Mouse (Mus musculus) hindbrain, embryonic 11.5 days (tissue): ENCODE measurements around the gene Aggf1. TPM values are rescaled to one million over a fixed set of nuclear protein-coding genes. Genes with fewer than 3 reads are reported as not detected.

Source experiments
- ATAC-seq: fragments of 200-750 bp; cut with Nextera tagmentation; 2 replicates; pipeline ENCODE4 v1.8.0; 2017; ENCODE audit warnings: mild to moderate bottlenecking, moderate TSS enrichment, moderate library complexity; ENCODE audit not compliant: low FRiP score
- DNase-seq: peaks from one replicate; pipeline ENCODE4 v3.0.0-alpha.2; 2015; ENCODE audit warnings: low spot score
- H3K27ac ChIP-seq: fragments of 300-500 bp; sonication (generic); 2 replicates; pipeline ENCODE4 v1.5.1; 2014; ENCODE audit warnings: mild to moderate bottlenecking, low read depth, low read length
- H3K27me3 ChIP-seq: fragments of 300-500 bp; sonication (generic); 2 replicates; pipeline ENCODE4 v1.6.1; 2014; ENCODE audit warnings: mild to moderate bottlenecking, low read length, moderate library complexity, mixed read lengths; ENCODE audit not compliant: control insufficient read depth, insufficient read depth
- H3K36me3 ChIP-seq: fragments of 300-500 bp; sonication (generic); 2 replicates; pipeline ENCODE4 v1.6.1; 2014; ENCODE audit warnings: mild to moderate bottlenecking, low read length, moderate library complexity, mixed read lengths; ENCODE audit not compliant: control insufficient read depth, insufficient read depth
- H3K4me1 ChIP-seq: fragments of 300-500 bp; sonication (generic); replicated peaks from 2 replicates; pipeline ENCODE4 v1.6.1; 2014; ENCODE audit warnings: low read length, mixed read lengths; ENCODE audit not compliant: control insufficient read depth, insufficient read depth
- H3K4me2 ChIP-seq: fragments of 300-500 bp; sonication (generic); replicated peaks from 2 replicates; pipeline ENCODE4 v1.6.1; 2014; ENCODE audit warnings: mild to moderate bottlenecking, low read depth, low read length
- H3K4me3 ChIP-seq: fragments of 300-500 bp; sonication (generic); 2 replicates; pipeline ENCODE4 v1.5.1; 2014; ENCODE audit warnings: low read depth, low read length
- H3K9ac ChIP-seq: fragments of 300-500 bp; sonication (generic); 2 replicates; pipeline ENCODE4 v1.6.1; 2014; ENCODE audit warnings: low read depth, low read length
- H3K9me3 ChIP-seq: fragments of 300-500 bp; sonication (generic); 2 replicates; pipeline ENCODE4 v1.6.1; 2016; ENCODE audit warnings: low read length; ENCODE audit not compliant: control insufficient read depth
- WGBS: fragments of 180-500 bp; shearing (Covaris S2); extraction: QIAGEN DNeasy Blood & Tissue Kit; methylation state at CpG from one replicate; pipeline ENCODE4 v1.1.7; 2014; 5-methylcytosine and 5-hydroxymethylcytosine counted together
- polyA plus RNA-seq: library from polyadenylated mRNA; unstranded; fragments of >200 nt; fragmentation: Nextera tagmentation; extraction: Ambion mirVana; gene quantifications from 2 replicates; pipeline ENCODE4 v1.2.1, GENCODE M21; 2014

Gene Aggf1
- polyA plus RNA-seq = 47.7 and 54.4 TPM in 2 replicates

- WGBS = under 1% methylated on average over 86 of the region's 86 CpGs
- Histone ChIP-seq H3K27ac (peak within 1 kb of the TSS; percentile 49), H3K9ac (peak within 1 kb of the TSS; percentile 85), H3K4me2 (peak within 1 kb of the TSS; percentile 89), H3K27me3 (no peaks in the 10 kb centered on the region), H3K9me3 (no peaks in the 10 kb centered on the region), H3K36me3 (peaks cover 7% of the 10 kb centered on the region; the same call in 1 of the 2 replicates), H3K4me1 (peaks cover 4% of the 10 kb centered on the region; the same call in 1 of the 2 replicates), H3K4me3 (peak within 1 kb of the TSS; percentile 98)
- ATAC-seq = peak; percentile 97
- DNase-seq = peak; percentile 93
Measured at GRCm38 (mm10) chr13:95374701-95375553, at the start of gene Aggf1. Gene Aggf1 (minus strand): TSS chr13:95375352.

- DNase-seq (no peak), ATAC-seq (no peak)
- WGBS = 83% methylated on average over 7 of the region's 7 CpGs
- H3K4me2 ChIP-seq = no peak overlapping the region
- no peaks in the 10 kb centered on the region for H3K36me3 ChIP-seq
- H3K4me3 ChIP-seq = no peak overlapping the region
- H3K27me3 ChIP-seq = no peaks in the 10 kb centered on the region
- no peaks in the 10 kb centered on the region for H3K4me1 ChIP-seq
- H3K9me3 ChIP-seq = no peaks in the 10 kb centered on the region
- H3K27ac ChIP-seq = no peak overlapping the region
- no peak overlapping the region for H3K9ac ChIP-seq
Measured at GRCm38 (mm10) chr13:95424932-95425331, 49.8 kb upstream of the Aggf1 start.

GRCm38 (mm10) chr13:95419204-95419749 is 44.1 kb upstream of the Aggf1 start:
- Histone ChIP-seq H3K9me3 (no peaks in the 10 kb centered on the region), H3K9ac (no peak overlapping the region), H3K4me3 (no peak overlapping the region), H3K27me3 (no peaks in the 10 kb centered on the region), H3K4me1 (no peaks in the 10 kb centered on the region; the same call in 1 of the 2 replicates), H3K36me3 (no peaks in the 10 kb centered on the region), H3K4me2 (no peak overlapping the region), H3K27ac (peak overlapping the region; percentile 62; the same call in 1 of the 2 replicates)
- ATAC-seq (peak; percentile 79), DNase-seq (peak; percentile 60)
- WGBS = 33% methylated on average over 8 of the region's 8 CpGs

GRCm38 (mm10) chr13:95418575-95419203 is 43.5 kb upstream of the Aggf1 start:
- 0 out of 2 replicates have a peak, but pooled peaks have one; percentile 30 for ATAC-seq
- H3K4me3 ChIP-seq = no peak overlapping the region
- no peaks in the 10 kb centered on the region for H3K9me3 ChIP-seq
- peak; percentile 8 for DNase-seq
- H3K9ac ChIP-seq = no peak overlapping the region
- H3K27ac ChIP-seq = no peak overlapping the region
- no peaks in the 10 kb centered on the region for H3K36me3 ChIP-seq
- WGBS = 66% methylated on average over 6 of the region's 6 CpGs
- H3K27me3 ChIP-seq = no peaks in the 10 kb centered on the region
- no peaks in the 10 kb centered on the region; the same call in 1 of the 2 replicates for H3K4me1 ChIP-seq
- H3K4me2 ChIP-seq = no peak overlapping the region

- H3K4me2 ChIP-seq = no peak overlapping the region
- no peak for ATAC-seq
- WGBS = 58% methylated on average over 2 of the region's 2 CpGs
Measured at GRCm38 (mm10) chr13:95412257-95412656, 37.1 kb upstream of the Aggf1 start.

GRCm38 (mm10) chr13:95393242-95393641 is 18.1 kb upstream of the Aggf1 start:
- no peak overlapping the region for H3K9ac ChIP-seq
- H3K4me1 ChIP-seq = no peaks in the 10 kb centered on the region
- H3K27me3 ChIP-seq = no peaks in the 10 kb centered on the region
- WGBS = 78% methylated on average over 7 of the region's 7 CpGs
- no peak overlapping the region for H3K27ac ChIP-seq
- DNase-seq (no peak), ATAC-seq (no peak)
- H3K36me3 ChIP-seq = no peaks in the 10 kb centered on the region
- H3K9me3 ChIP-seq = no peaks in the 10 kb centered on the region
- no peak overlapping the region for H3K4me2 ChIP-seq
- H3K4me3 ChIP-seq = no peak overlapping the region

More at GRCm38 (mm10) chr13:95412257-95412656, 37.1 kb upstream of the Aggf1 start:
- no peaks in the 10 kb centered on the region for H3K27me3 ChIP-seq
- no peak overlapping the region for H3K9ac ChIP-seq
- H3K9me3 ChIP-seq = no peaks in the 10 kb centered on the region
- H3K27ac ChIP-seq = no peak overlapping the region
- no peak overlapping the region for H3K4me3 ChIP-seq
- no peaks in the 10 kb centered on the region for H3K4me1 ChIP-seq
- no peak for DNase-seq
- H3K36me3 ChIP-seq = no peaks in the 10 kb centered on the region

- no peak for ATAC-seq
- no peak overlapping the region for H3K4me2 ChIP-seq
Measured at GRCm38 (mm10) chr13:95389866-95390865, 15.0 kb upstream of the Aggf1 start.

GRCm38 (mm10) chr13:95388226-95388625 is 13.1 kb upstream of the Aggf1 start:
- ATAC-seq (no peak), DNase-seq (no peak)
- no peaks in the 10 kb centered on the region for H3K4me1 ChIP-seq
- no peaks in the 10 kb centered on the region for H3K27me3 ChIP-seq
- H3K9ac ChIP-seq = no peak overlapping the region
- 82% methylated on average over 5 of the region's 5 CpGs for WGBS
- no peaks in the 10 kb centered on the region for H3K36me3 ChIP-seq
- no peak overlapping the region for H3K4me2 ChIP-seq
- H3K4me3 ChIP-seq = no peak overlapping the region
- no peaks in the 10 kb centered on the region for H3K9me3 ChIP-seq
- no peak overlapping the region for H3K27ac ChIP-seq

More at GRCm38 (mm10) chr13:95389866-95390865, 15.0 kb upstream of the Aggf1 start:
- Histone ChIP-seq H3K4me3 (no peak overlapping the region), H3K4me1 (no peaks in the 10 kb centered on the region), H3K36me3 (no peaks in the 10 kb centered on the region), H3K9me3 (no peaks in the 10 kb centered on the region), H3K9ac (no peak overlapping the region), H3K27ac (no peak overlapping the region), H3K27me3 (no peaks in the 10 kb centered on the region)
- peak; percentile 85 for DNase-seq
- WGBS = 38% methylated on average over 24 of the region's 24 CpGs
